ENCODE assay signal across 8 mouse cellular contexts in the genomic region with DNA sequence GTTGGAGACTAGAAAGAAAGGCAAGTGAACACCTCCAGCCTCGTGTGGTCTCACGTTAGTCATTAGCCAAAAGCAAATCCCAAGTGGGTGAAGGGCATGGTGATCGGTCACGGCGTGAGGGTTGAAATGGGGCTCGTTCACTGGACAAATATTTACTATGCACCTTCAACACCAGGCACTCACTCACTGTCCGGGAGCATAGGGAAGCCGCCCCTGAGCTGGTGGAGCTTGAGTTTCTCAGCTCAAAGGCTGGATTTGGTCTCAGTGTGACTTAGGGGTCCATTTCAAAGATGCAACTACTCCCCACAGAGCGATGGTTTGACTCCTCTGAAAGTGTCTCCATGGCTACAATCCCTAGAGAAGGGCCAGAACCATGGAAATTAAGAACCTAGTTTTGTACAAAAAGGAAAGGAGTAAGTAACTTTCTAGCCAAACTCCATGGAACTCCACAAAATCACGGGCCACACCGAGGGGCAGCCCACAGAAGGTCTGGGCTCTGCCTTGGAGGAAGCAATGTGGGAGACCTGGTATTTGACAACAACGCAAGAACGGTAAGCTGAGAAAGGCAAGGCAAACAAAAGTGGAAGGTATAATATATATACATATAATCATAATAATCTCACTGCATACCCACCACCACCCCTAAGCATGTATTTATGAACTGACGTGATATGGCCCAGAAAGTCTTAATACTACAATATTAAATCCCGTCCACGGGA.
DNase-seq lines count a peak whose midpoint lies in the region; ATAC-seq lines count a peak whose summit lies in the region.

No protein-coding gene starts in this region.

- H3K4me2 ChIP-seq in midbrain, embryonic 15.5 days: peak overlapping the region; percentile 44

- H3K9me3 ChIP-seq in hindbrain, embryonic 10.5 days: no peaks in the 10 kb centered on the region
- H3K9me3 ChIP-seq in midbrain, embryonic 15.5 days: no peaks in the 10 kb centered on the region

- no peaks in the 10 kb centered on the region for H3K36me3 ChIP-seq in hindbrain, embryonic 10.5 days
- H3K36me3 ChIP-seq in midbrain, embryonic 15.5 days (replicated peaks): no peaks in the 10 kb centered on the region

- peak; percentile 11 to 26 for DNase-seq in urinary bladder, adult 18-20 months (ENCODE audit: low spot score in 2 of 2)
- no peak for DNase-seq in urinary bladder, adult 2 months (ENCODE audit: low spot score)
- DNase-seq in hindbrain, embryonic 10.5 days (ENCODE audit: low spot score): peak; percentile 17
- peak; percentile 18 for DNase-seq in large intestine, adult 2 months (ENCODE audit: low read depth, low spot score)
- no peak for DNase-seq in spleen, adult 18-20 months
- DNase-seq in natural killer cell, adult 2 months (ENCODE audit: low spot score in 2 of 2): no peak
- no peak for DNase-seq in adipocyte (ENCODE audit: low spot score)

- H3K27ac ChIP-seq in hindbrain, embryonic 10.5 days: peak overlapping the region; percentile 81
- H3K27ac ChIP-seq in midbrain, embryonic 15.5 days: peak overlapping the region; percentile 74

- peak; percentile 49 for ATAC-seq in midbrain, embryonic 15.5 days (replicated peaks)

- 12% methylated on average over 16 of the region's 16 CpGs for WGBS in hindbrain, embryonic 10.5 days
- WGBS in large intestine, adult 2 months: 23% methylated on average over 16 of the region's 16 CpGs
- 9% methylated on average over 16 of the region's 16 CpGs for WGBS in midbrain, embryonic 15.5 days

- H3K27me3 ChIP-seq in hindbrain, embryonic 10.5 days (ENCODE audit: insufficient read depth, poor library complexity, severe bottlenecking): peaks cover 9% of the 10 kb centered on the region; the same call in 1 of the 2 replicates
- no peaks in the 10 kb centered on the region for H3K27me3 ChIP-seq in midbrain, embryonic 15.5 days (replicated peaks)

- H3K4me3 ChIP-seq in hindbrain, embryonic 10.5 days: peak overlapping the region; percentile 50
- H3K4me3 ChIP-seq in midbrain, embryonic 15.5 days: peak overlapping the region; percentile 9; the same call in 1 of the 2 replicates

- no peak overlapping the region for H3K9ac ChIP-seq in midbrain, embryonic 15.5 days

- peaks cover 22% of the 10 kb centered on the region for H3K4me1 ChIP-seq in hindbrain, embryonic 10.5 days (replicated peaks)
- H3K4me1 ChIP-seq in midbrain, embryonic 15.5 days: peaks cover 21% of the 10 kb centered on the region

Comparison
In these comparisons a context has a peak if more than half of its experiments do, and no peak if none do; other contexts are left out.
1. DNase-seq: peak in urinary bladder, adult 18-20 months (2 of 2), hindbrain, embryonic 10.5 days (single experiment) and large intestine, adult 2 months (single experiment); none in urinary bladder, adult 2 months (single experiment), spleen, adult 18-20 months (0 of 2), natural killer cell, adult 2 months (0 of 2) and adipocyte (single experiment).